Mouse (Mus musculus): ENCODE data around the gene Gm21969. TPM values are rescaled to one million over a fixed set of nuclear protein-coding genes. Genes with fewer than 3 reads are reported as not detected.
A peak's percentile ranks its signal among the peaks of the same experiment; 100 is the strongest.

The Gm21969 gene
- polyA plus RNA-seq, 1 experiment from 2014 or later, result not detected

- Histone ChIP-seq H3K36me3 (replicated peaks) (no peaks in the 10 kb centered on the region), H3K9ac (no peak overlapping the region), H3K4me2 (no peak overlapping the region), H3K27me3 (peaks cover 33% of the 10 kb centered on the region), H3K4me1 (peaks cover 4% of the 10 kb centered on the region; the same call in 1 of the 2 replicates), H3K9me3 (no peaks in the 10 kb centered on the region), H3K4me3 (replicated peaks) (no peak overlapping the region), H3K27ac (no peak overlapping the region)
- ATAC-seq (ENCODE audit: low FRiP score), result no peak
- 46% methylated on average over 9 of the region's 9 CpGs for WGBS
Measured at GRCm38 (mm10) chr4:139688058-139688457, 85.1 kb downstream of the Gm21969 start.

GRCm38 (mm10) chr4:139689627-139690269 is 86.8 kb downstream of the Gm21969 start:
- Histone ChIP-seq H3K27me3 (peaks cover 43% of the 10 kb centered on the region), H3K9me3 (no peaks in the 10 kb centered on the region), H3K27ac (no peak overlapping the region), H3K9ac (no peak overlapping the region), H3K4me3 (replicated peaks) (no peak overlapping the region), H3K36me3 (replicated peaks) (no peaks in the 10 kb centered on the region), H3K4me1 (peaks cover 11% of the 10 kb centered on the region; the same call in 1 of the 2 replicates), H3K4me2 (no peak overlapping the region)
- WGBS, result 38% methylated on average over 7 of the region's 7 CpGs
- no peak for ATAC-seq (ENCODE audit: low FRiP score)

- no peaks in the 10 kb centered on the region for H3K36me3 ChIP-seq (replicated peaks)
- peaks cover 19% of the 10 kb centered on the region for H3K4me1 ChIP-seq
- no peaks in the 10 kb centered on the region for H3K9me3 ChIP-seq
- no peak overlapping the region for H3K4me2 ChIP-seq
- H3K9ac ChIP-seq, result no peak overlapping the region
- no peak overlapping the region for H3K27ac ChIP-seq
- no peak overlapping the region for H3K4me3 ChIP-seq (replicated peaks)
- WGBS, result 9% methylated on average over 5 of the region's 5 CpGs
- H3K27me3 ChIP-seq, result peaks cover 37% of the 10 kb centered on the region
- no peak for ATAC-seq (ENCODE audit: low FRiP score)
Measured at GRCm38 (mm10) chr4:139693315-139693714, 90.3 kb downstream of the Gm21969 start.

GRCm38 (mm10) chr4:139697755-139698154 is 94.8 kb downstream of the Gm21969 start:
- 6% methylated on average over 9 of the region's 9 CpGs for WGBS
- Histone ChIP-seq H3K9me3 (no peaks in the 10 kb centered on the region), H3K9ac (no peak overlapping the region), H3K4me1 (peaks cover 16% of the 10 kb centered on the region), H3K27ac (no peak overlapping the region), H3K4me2 (no peak overlapping the region), H3K36me3 (replicated peaks) (no peaks in the 10 kb centered on the region), H3K27me3 (peaks cover 21% of the 10 kb centered on the region), H3K4me3 (replicated peaks) (no peak overlapping the region)
- no peak for ATAC-seq (ENCODE audit: low FRiP score)

- Histone ChIP-seq H3K27ac (no peak overlapping the region), H3K4me2 (no peak overlapping the region), H3K9ac (no peak overlapping the region), H3K4me1 (peaks cover 10% of the 10 kb centered on the region), H3K4me3 (replicated peaks) (no peak overlapping the region), H3K36me3 (replicated peaks) (no peaks in the 10 kb centered on the region), H3K27me3 (peaks cover 12% of the 10 kb centered on the region), H3K9me3 (no peaks in the 10 kb centered on the region)
- WGBS, result 72% methylated on average over 8 of the region's 8 CpGs
- no peak for ATAC-seq (ENCODE audit: low FRiP score)
Measured at GRCm38 (mm10) chr4:139698602-139699001, 95.6 kb downstream of the Gm21969 start.

- no peak overlapping the region for H3K4me3 ChIP-seq (replicated peaks)
- no peaks in the 10 kb centered on the region for H3K9me3 ChIP-seq
- H3K4me1 ChIP-seq, result peaks cover 2% of the 10 kb centered on the region; the same call in 1 of the 2 replicates
- no peak overlapping the region for H3K4me2 ChIP-seq
- no peak overlapping the region for H3K9ac ChIP-seq
- peaks cover 9% of the 10 kb centered on the region for H3K27me3 ChIP-seq
- H3K36me3 ChIP-seq (replicated peaks), result no peaks in the 10 kb centered on the region
- no peak for ATAC-seq (ENCODE audit: low FRiP score)
- H3K27ac ChIP-seq, result no peak overlapping the region
- 73% methylated on average over 4 of the region's 4 CpGs for whole genome bisulfite sequencing
Measured at GRCm38 (mm10) chr4:139702914-139703313, 99.9 kb downstream of the Gm21969 start.

GRCm38 (mm10) chr4:139703468-139703867 is 100.5 kb downstream of the Gm21969 start:
- no peaks in the 10 kb centered on the region for H3K36me3 ChIP-seq (replicated peaks)
- H3K9ac ChIP-seq, result no peak overlapping the region
- H3K4me3 ChIP-seq (replicated peaks), result no peak overlapping the region
- 83% methylated on average over 11 of the region's 11 CpGs for WGBS
- ATAC-seq (ENCODE audit: low FRiP score), result no peak
- H3K4me2 ChIP-seq, result no peak overlapping the region
- H3K9me3 ChIP-seq, result no peaks in the 10 kb centered on the region
- H3K4me1 ChIP-seq, result no peaks in the 10 kb centered on the region
- H3K27me3 ChIP-seq, result peaks cover 9% of the 10 kb centered on the region
- no peak overlapping the region for H3K27ac ChIP-seq

- Histone ChIP-seq H3K4me1 (peaks cover 9% of the 10 kb centered on the region), H3K9ac (no peak overlapping the region), H3K27ac (no peak overlapping the region), H3K9me3 (no peaks in the 10 kb centered on the region), H3K27me3 (peaks cover 15% of the 10 kb centered on the region; the same call in 1 of the 2 replicates), H3K4me3 (replicated peaks) (no peak overlapping the region), H3K4me2 (no peak overlapping the region), H3K36me3 (replicated peaks) (no peaks in the 10 kb centered on the region)
- no peak for ATAC-seq (ENCODE audit: low FRiP score)
- WGBS, result 81% methylated on average over 5 of the region's 5 CpGs
Measured at GRCm38 (mm10) chr4:139705986-139706385, 103.0 kb downstream of the Gm21969 start.

GRCm38 (mm10) chr4:139710467-139711334 is 107.7 kb downstream of the Gm21969 start:
- Histone ChIP-seq H3K27ac (no peak overlapping the region), H3K4me2 (no peak overlapping the region)
- ATAC-seq (ENCODE audit: low FRiP score), result peak; percentile 33

More at GRCm38 (mm10) chr4:139710467-139711334, 107.7 kb downstream of the Gm21969 start:
- Histone ChIP-seq H3K4me3 (replicated peaks) (no peak overlapping the region), H3K9me3 (no peaks in the 10 kb centered on the region), H3K27me3 (peaks cover 27% of the 10 kb centered on the region; the same call in 1 of the 2 replicates), H3K36me3 (replicated peaks) (no peaks in the 10 kb centered on the region), H3K4me1 (peaks cover 20% of the 10 kb centered on the region), H3K9ac (no peak overlapping the region)
- 30% methylated on average over 25 of the region's 25 CpGs for WGBS

Small RNA genes within 50 kb of the gene (microRNA-seq; reads per million reads assigned to microRNA genes)
- gene Gm25571 (not detected), gene Mir7020 (not detected)

Other genes with a start within 250 kb of the Gm21969 start
- gene Iffo2, start 72.6 kb upstream of the Gm21969 start, polyA plus RNA-seq (2016; fragmentation: Nextera tagmentation; extraction: Ambion mirVana), result 3.3 and 4.5 TPM in 2 replicates
- gene Aldh4a1, start 19.7 kb downstream of the Gm21969 start, polyA plus RNA-seq (2016; fragmentation: Nextera tagmentation; extraction: Ambion mirVana), result 19.0 and 19.3 TPM in 2 replicates
- not detected in 2 replicates for gene Tas1r2, start 50.4 kb downstream of the Gm21969 start, polyA plus RNA-seq (2016; fragmentation: Nextera tagmentation; extraction: Ambion mirVana)
- 0.37 and 0.43 TPM in 2 replicates for gene Pax7, start 230.3 kb downstream of the Gm21969 start, polyA plus RNA-seq (2016; fragmentation: Nextera tagmentation; extraction: Ambion mirVana)

Data from forebrain, embryonic 12.5 days (tissue).